Mouse (Mus musculus): ENCODE measurements at regions not wholly inside any gene's neighbourhood (a gene's known extent, or its start where the extent isn't known, plus 50 kb on each side); places are given as distances from the start of the nearest gene placed in this dataset.

DNA sequence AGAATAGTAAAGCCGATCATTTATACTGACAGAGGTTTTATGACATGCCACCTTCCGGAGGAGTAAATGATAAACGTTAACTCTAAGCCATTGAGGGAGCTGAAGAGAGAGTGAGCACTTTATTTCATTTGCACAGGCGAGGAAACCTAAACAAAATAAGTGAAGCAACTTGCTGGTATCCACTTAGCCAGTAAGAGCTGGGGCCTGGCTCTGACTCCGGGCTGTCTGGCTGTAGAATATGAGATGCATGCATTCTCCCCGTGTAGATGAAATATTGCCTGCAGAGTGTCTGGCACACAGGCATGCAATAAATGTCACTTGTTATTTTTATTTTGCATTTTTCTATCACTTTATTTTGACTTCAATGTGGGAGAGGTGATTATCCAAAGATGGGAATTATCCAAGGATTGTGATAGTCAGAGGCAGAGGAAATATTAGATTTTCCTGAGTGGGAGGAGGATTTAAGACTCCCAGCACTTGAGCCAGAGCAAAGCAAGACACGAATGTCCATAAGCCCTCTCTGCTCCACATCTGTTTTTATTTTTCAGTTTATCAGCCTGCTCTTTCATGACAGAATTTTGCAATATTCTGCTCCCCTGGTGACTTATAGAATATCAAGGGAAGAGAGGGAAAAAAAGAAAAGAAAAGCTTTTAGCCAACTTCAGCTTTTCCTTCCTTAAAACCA, 681.4 kb downstream of the Kcnj2 start:
- no peak overlapping the region for H3K4me2 ChIP-seq (replicated peaks; ENCODE audit: low read depth, low read length)
- no peak overlapping the region for H3K4me3 ChIP-seq (ENCODE audit: low read length)
- ATAC-seq (ENCODE audit: low FRiP score, low TSS enrichment): no peak
- H3K4me1 ChIP-seq (ENCODE audit: insufficient read depth, low read length): no peaks in the 10 kb centered on the region
- H3K27me3 ChIP-seq (ENCODE audit: insufficient read depth, low read length): no peaks in the 10 kb centered on the region
- WGBS: 31% methylated on average over 7 of the region's 7 CpGs
- H3K36me3 ChIP-seq (ENCODE audit: insufficient read depth, low read length): no peaks in the 10 kb centered on the region
- no peak overlapping the region for H3K9ac ChIP-seq (replicated peaks; ENCODE audit: low read length)
- no peaks in the 10 kb centered on the region for H3K9me3 ChIP-seq (ENCODE audit: low read length)
- H3K27ac ChIP-seq (ENCODE audit: low read length): no peak overlapping the region

DNA sequence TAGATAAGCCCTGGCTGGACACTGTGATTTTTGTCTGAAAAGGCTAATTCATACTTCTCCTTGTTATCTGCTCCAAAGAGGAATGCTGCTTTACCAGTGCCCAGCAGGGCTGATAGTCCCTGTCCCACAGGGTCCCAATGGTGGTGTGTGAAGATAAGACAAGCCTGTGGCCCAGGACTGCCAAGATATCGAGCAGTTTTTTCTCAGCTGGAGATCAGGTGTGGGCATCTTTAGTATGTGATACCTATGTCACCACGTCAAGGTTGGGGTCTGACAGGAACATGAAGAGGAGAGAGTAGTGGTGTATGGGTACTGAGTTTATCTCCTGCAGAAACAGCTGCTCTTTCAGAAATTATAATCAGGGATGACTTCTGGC, 682.0 kb downstream of the Kcnj2 start:
- no peak for ATAC-seq (ENCODE audit: low FRiP score, low TSS enrichment)
- no peaks in the 10 kb centered on the region for H3K4me1 ChIP-seq (ENCODE audit: insufficient read depth, low read length)
- H3K36me3 ChIP-seq (ENCODE audit: insufficient read depth, low read length): no peaks in the 10 kb centered on the region

DNA sequence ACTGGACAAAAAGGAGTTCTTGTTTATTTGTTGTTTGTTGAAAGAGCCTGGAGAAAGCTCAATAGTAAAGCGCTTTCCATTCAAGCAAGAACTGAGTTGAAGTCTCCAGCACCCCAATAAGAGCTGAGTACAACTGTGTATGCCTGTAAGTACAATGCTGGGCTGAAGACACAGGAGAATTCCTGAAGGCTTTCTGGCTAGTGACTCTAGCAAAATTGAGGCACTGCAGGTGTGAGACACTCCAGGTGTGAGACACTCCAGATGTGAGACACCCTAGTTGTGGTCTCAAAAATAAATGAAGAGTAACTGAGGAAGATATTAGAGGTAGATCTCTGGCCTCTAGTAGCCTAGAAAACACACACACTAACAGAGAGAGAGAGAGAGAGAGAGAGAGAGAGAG, 682.5 kb downstream of the Kcnj2 start:
- H3K4me2 ChIP-seq (replicated peaks; ENCODE audit: low read depth, low read length): no peak overlapping the region
- ATAC-seq (ENCODE audit: low FRiP score, low TSS enrichment): no peak
- H3K9me3 ChIP-seq (ENCODE audit: low read length): no peaks in the 10 kb centered on the region
- H3K27ac ChIP-seq (ENCODE audit: low read length): no peak overlapping the region
- no peaks in the 10 kb centered on the region for H3K36me3 ChIP-seq (ENCODE audit: insufficient read depth, low read length)
- H3K27me3 ChIP-seq (ENCODE audit: insufficient read depth, low read length): no peaks in the 10 kb centered on the region
- 94% methylated on average over 1 of the region's 1 CpGs for WGBS
- H3K4me1 ChIP-seq (ENCODE audit: insufficient read depth, low read length): no peaks in the 10 kb centered on the region
- H3K4me3 ChIP-seq (ENCODE audit: low read length): no peak overlapping the region
- no peak overlapping the region for H3K9ac ChIP-seq (replicated peaks; ENCODE audit: low read length)

More for the DNA sequence above, 682.0 kb downstream of the Kcnj2 start:
- H3K9ac ChIP-seq (replicated peaks; ENCODE audit: low read length): no peak overlapping the region
- no peak overlapping the region for H3K4me2 ChIP-seq (replicated peaks; ENCODE audit: low read depth, low read length)
- H3K27me3 ChIP-seq (ENCODE audit: insufficient read depth, low read length): no peaks in the 10 kb centered on the region
- H3K27ac ChIP-seq (ENCODE audit: low read length): no peak overlapping the region
- no peaks in the 10 kb centered on the region for H3K9me3 ChIP-seq (ENCODE audit: low read length)
- WGBS: 82% methylated on average over 2 of the region's 2 CpGs
- no peak overlapping the region for H3K4me3 ChIP-seq (ENCODE audit: low read length)

DNA sequence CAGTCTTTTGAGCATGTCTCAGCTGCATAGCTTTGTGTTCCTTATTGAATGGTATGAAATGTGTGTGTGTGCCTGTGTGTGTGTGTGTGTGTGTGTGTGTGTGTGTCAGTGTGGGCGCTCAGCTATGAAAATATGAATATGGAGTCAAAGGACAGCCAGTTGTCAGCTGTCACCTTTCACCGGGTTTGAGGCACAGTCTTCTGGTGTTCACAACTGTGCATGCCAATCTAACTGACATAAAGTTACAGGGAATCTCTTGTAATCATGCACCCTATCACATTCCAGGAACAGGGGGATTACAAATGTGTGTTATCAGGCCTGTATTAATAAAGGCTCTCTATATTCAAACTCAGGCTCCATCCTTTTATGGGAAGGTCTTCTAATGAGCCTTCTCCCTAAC, 688.8 kb downstream of the Kcnj2 start:
- Histone ChIP-seq H3K27me3 (ENCODE audit: insufficient read depth, low read length) (no peaks in the 10 kb centered on the region), H3K4me1 (ENCODE audit: insufficient read depth, low read length) (no peaks in the 10 kb centered on the region), H3K9me3 (ENCODE audit: low read length) (no peaks in the 10 kb centered on the region), H3K9ac (replicated peaks; ENCODE audit: low read length) (no peak overlapping the region), H3K4me3 (ENCODE audit: low read length) (no peak overlapping the region), H3K27ac (ENCODE audit: low read length) (no peak overlapping the region), H3K4me2 (replicated peaks; ENCODE audit: low read depth, low read length) (no peak overlapping the region), H3K36me3 (ENCODE audit: insufficient read depth, low read length) (no peaks in the 10 kb centered on the region)
- ATAC-seq (ENCODE audit: low FRiP score, low TSS enrichment): no peak
- 87% methylated on average over 2 of the region's 2 CpGs for WGBS

DNA sequence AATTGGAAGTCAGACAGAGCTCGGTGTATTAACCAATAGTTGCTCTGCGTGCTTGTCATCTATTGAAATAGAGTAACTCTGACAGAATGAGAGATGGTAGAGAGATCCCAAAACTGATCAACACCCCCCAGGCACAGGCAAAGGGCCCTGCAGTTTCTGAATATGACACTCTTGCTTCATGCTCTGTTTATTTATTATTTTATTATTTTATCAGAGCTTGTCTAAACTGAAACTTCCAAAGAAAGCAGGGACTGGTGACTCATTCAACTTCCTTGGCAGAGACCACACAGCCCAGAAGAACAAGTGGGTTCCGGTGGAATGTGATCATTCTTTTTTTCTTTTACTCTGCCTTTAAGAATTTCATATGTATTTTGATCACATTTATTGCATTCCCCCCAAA, 697.1 kb downstream of the Kcnj2 start:
- H3K36me3 ChIP-seq (ENCODE audit: insufficient read depth, low read length): no peaks in the 10 kb centered on the region
- 93% methylated on average over 3 of the region's 3 CpGs for WGBS
- no peaks in the 10 kb centered on the region for H3K27me3 ChIP-seq (ENCODE audit: insufficient read depth, low read length)
- H3K4me1 ChIP-seq (ENCODE audit: insufficient read depth, low read length): no peaks in the 10 kb centered on the region
- no peak overlapping the region for H3K4me3 ChIP-seq (ENCODE audit: low read length)
- ATAC-seq (ENCODE audit: low FRiP score, low TSS enrichment): no peak
- no peaks in the 10 kb centered on the region for H3K9me3 ChIP-seq (ENCODE audit: low read length)
- no peak overlapping the region for H3K4me2 ChIP-seq (replicated peaks; ENCODE audit: low read depth, low read length)
- H3K27ac ChIP-seq (ENCODE audit: low read length): no peak overlapping the region
- H3K9ac ChIP-seq (replicated peaks; ENCODE audit: low read length): no peak overlapping the region

DNA sequence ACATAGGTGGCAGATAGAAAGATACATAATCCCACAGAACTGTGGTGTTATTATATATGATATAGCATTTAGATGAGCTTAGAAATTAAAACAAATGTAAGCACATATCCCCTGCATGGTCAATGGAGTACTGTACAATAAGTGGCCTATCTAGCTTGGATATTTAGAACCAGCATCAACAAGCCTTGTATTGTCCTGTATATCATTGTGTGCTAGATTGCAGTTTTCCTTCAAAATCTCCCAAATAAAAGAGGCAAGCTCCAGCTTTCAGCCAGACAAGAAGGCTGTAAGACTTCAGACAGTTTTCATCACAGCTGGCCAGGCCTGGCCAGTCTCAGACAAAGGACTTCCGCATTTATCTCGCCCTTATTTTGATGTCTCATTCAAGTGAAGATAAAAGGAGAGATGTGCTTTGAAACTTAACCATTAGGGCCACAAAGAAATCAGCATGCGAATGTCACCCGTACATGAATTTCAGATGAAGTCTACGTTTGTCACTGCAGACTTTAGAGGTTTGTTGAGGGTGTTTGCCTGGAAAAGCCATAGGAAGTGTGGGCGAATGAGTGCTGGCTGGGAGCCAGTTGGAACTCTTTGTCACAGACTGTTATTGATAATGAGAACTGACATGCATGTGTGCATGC, 700.5 kb downstream of the Kcnj2 start:
- H3K9me3 ChIP-seq (ENCODE audit: low read length): no peaks in the 10 kb centered on the region
- no peak overlapping the region for H3K4me2 ChIP-seq (replicated peaks; ENCODE audit: low read depth, low read length)
- no peak overlapping the region for H3K9ac ChIP-seq (replicated peaks; ENCODE audit: low read length)
- no peaks in the 10 kb centered on the region for H3K36me3 ChIP-seq (ENCODE audit: insufficient read depth, low read length)
- no peak overlapping the region for H3K4me3 ChIP-seq (ENCODE audit: low read length)
- no peaks in the 10 kb centered on the region for H3K27me3 ChIP-seq (ENCODE audit: insufficient read depth, low read length)
- WGBS: 73% methylated on average over 6 of the region's 6 CpGs
- no peaks in the 10 kb centered on the region for H3K4me1 ChIP-seq (ENCODE audit: insufficient read depth, low read length)
- H3K27ac ChIP-seq (ENCODE audit: low read length): no peak overlapping the region
- ATAC-seq (ENCODE audit: low FRiP score, low TSS enrichment): no peak

DNA sequence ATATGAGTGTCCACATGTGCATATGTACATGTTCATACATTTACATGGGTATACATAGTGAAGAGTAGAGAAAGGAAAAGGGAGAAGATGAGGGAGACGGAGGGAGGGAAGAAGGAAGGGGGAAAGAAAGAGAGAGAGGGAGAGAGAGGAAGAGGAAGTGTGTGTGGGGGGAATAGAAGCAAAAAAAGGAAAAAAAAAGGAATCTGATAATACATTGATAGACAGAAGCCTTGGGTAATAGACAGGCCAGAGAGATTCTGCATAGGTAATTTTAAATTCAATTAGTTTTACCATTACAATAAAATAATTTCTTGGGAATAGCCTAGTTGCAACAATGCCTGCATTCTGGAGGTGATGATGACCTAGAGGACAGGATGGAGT, 701.0 kb downstream of the Kcnj2 start:
- Histone ChIP-seq H3K4me1 (ENCODE audit: insufficient read depth, low read length) (no peaks in the 10 kb centered on the region), H3K36me3 (ENCODE audit: insufficient read depth, low read length) (no peaks in the 10 kb centered on the region), H3K27ac (ENCODE audit: low read length) (no peak overlapping the region), H3K9me3 (ENCODE audit: low read length) (no peaks in the 10 kb centered on the region), H3K27me3 (ENCODE audit: insufficient read depth, low read length) (no peaks in the 10 kb centered on the region), H3K9ac (replicated peaks; ENCODE audit: low read length) (no peak overlapping the region), H3K4me2 (replicated peaks; ENCODE audit: low read depth, low read length) (no peak overlapping the region), H3K4me3 (ENCODE audit: low read length) (no peak overlapping the region)
- WGBS: 83% methylated on average over 1 of the region's 1 CpGs
- ATAC-seq (ENCODE audit: low FRiP score, low TSS enrichment): no peak

DNA sequence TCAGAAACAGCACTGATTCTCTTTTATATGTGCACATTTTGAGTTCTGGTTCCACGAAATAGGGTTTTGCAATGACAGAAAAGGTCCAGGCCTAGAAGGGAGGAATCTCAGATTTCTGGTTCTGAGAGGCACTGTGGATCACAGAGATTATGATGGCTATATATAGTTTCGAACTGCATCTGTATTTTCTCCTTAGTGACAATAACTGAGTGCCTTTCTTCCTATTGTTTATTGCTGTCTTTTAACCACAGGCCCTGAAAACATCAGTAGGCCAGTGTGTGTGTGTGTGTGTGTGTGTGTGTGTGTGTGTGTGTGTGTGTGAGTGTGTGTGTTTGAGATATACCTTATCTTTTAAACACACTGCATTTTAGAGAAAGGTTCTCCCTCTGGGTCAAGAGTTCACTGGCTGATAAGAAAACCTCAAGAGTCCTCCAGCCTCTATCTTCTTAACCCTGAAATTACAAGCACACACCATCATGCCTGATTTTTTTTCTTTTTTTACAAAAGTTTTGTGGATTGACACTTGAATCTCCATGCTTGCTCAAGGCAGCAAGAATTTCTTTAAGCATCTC, 708.2 kb downstream of the Kcnj2 start:
- no peak for ATAC-seq (ENCODE audit: low FRiP score, low TSS enrichment)
- no peaks in the 10 kb centered on the region for H3K36me3 ChIP-seq (ENCODE audit: insufficient read depth, low read length)
- no peaks in the 10 kb centered on the region for H3K4me1 ChIP-seq (ENCODE audit: insufficient read depth, low read length)
- no peak overlapping the region for H3K27ac ChIP-seq (ENCODE audit: low read length)
- H3K9me3 ChIP-seq (ENCODE audit: low read length): no peaks in the 10 kb centered on the region
- no peaks in the 10 kb centered on the region for H3K27me3 ChIP-seq (ENCODE audit: insufficient read depth, low read length)
- H3K9ac ChIP-seq (replicated peaks; ENCODE audit: low read length): no peak overlapping the region
- 79% methylated on average over 2 of the region's 2 CpGs for WGBS
- no peak overlapping the region for H3K4me3 ChIP-seq (ENCODE audit: low read length)
- no peak overlapping the region for H3K4me2 ChIP-seq (replicated peaks; ENCODE audit: low read depth, low read length)

DNA sequence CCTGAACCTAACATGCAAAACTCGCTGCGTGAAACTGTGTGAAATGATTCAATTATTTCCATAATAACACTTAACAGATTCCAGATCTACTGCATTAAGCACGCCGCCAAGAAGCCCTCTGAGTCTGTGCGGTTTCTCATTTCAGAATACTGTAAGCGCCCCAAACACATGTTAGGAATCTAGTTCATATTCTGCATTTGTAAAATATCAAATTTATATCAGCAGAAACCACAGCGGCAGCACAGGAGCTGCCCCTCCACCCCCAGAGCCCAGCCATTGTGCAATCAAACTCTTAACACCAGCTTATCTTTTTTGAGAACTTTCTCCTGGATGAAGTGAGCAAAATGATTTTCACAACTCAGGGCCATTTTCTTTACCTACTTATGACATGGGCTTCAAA, 715.4 kb downstream of the Kcnj2 start:
- Histone ChIP-seq H3K9ac (replicated peaks; ENCODE audit: low read length) (no peak overlapping the region), H3K27me3 (ENCODE audit: insufficient read depth, low read length) (no peaks in the 10 kb centered on the region), H3K4me2 (replicated peaks; ENCODE audit: low read depth, low read length) (no peak overlapping the region), H3K36me3 (ENCODE audit: insufficient read depth, low read length) (no peaks in the 10 kb centered on the region), H3K9me3 (ENCODE audit: low read length) (no peaks in the 10 kb centered on the region), H3K4me1 (ENCODE audit: insufficient read depth, low read length) (no peaks in the 10 kb centered on the region), H3K27ac (ENCODE audit: low read length) (no peak overlapping the region), H3K4me3 (ENCODE audit: low read length) (no peak overlapping the region)
- WGBS: 74% methylated on average over 7 of the region's 7 CpGs
- ATAC-seq (ENCODE audit: low FRiP score, low TSS enrichment): no peak

DNA sequence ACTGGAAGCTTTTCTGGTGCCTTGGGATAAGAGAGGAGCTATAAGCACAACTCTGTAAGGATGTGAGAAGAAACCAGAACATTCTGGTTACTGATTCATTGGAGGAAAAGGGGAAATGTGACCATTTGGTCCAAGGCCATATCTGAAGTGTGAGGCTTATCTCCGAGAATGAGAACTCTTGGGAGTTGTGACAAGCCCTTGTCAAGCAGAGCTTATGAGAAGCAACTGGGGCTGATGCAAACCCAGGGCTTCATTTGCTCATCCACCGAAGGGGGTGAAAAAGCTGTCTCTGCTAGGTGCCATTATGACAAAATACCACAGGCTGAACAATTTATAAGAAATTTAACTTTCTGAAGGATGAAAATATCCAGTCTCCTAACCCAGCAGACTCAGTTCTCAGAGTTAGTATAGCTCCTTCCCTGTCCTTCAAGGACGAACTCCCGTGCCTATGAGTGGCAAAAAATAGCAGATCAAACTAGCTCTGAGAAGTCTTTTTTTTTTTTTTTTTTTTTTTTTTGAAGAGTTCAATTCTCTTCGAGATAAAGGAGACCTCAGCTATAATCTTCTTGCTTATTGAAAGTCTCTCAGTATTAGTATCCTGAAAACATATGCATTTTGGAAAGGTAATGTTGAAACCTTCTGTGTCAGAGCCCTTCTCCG, 725.4 kb downstream of the Kcnj2 start:
- no peaks in the 10 kb centered on the region for H3K27me3 ChIP-seq (ENCODE audit: insufficient read depth, low read length)
- H3K9me3 ChIP-seq (ENCODE audit: low read length): no peaks in the 10 kb centered on the region
- H3K4me3 ChIP-seq (ENCODE audit: low read length): no peak overlapping the region
- H3K4me1 ChIP-seq (ENCODE audit: insufficient read depth, low read length): no peaks in the 10 kb centered on the region
- 73% methylated on average over 6 of the region's 6 CpGs for WGBS
- no peak overlapping the region for H3K27ac ChIP-seq (ENCODE audit: low read length)
- ATAC-seq (ENCODE audit: low FRiP score, low TSS enrichment): no peak
- no peak overlapping the region for H3K9ac ChIP-seq (replicated peaks; ENCODE audit: low read length)
- no peaks in the 10 kb centered on the region for H3K36me3 ChIP-seq (ENCODE audit: insufficient read depth, low read length)
- no peak overlapping the region for H3K4me2 ChIP-seq (replicated peaks; ENCODE audit: low read depth, low read length)
